Mouse (Mus musculus): ENCODE measurements around the gene Ndufa6. TPM values are rescaled to one million over a fixed set of nuclear protein-coding genes. Genes with fewer than 3 reads are reported as not detected.
"Not testable (repeated sequence)": the region's sequence is repeated elsewhere in the genome, so short reads cannot be mapped to it uniquely, and the experiment has no call there.

The Ndufa6 gene
- 461 and 466 TPM in 2 replicates for polyA plus RNA-seq (2012; rRNA removed)

DNA sequence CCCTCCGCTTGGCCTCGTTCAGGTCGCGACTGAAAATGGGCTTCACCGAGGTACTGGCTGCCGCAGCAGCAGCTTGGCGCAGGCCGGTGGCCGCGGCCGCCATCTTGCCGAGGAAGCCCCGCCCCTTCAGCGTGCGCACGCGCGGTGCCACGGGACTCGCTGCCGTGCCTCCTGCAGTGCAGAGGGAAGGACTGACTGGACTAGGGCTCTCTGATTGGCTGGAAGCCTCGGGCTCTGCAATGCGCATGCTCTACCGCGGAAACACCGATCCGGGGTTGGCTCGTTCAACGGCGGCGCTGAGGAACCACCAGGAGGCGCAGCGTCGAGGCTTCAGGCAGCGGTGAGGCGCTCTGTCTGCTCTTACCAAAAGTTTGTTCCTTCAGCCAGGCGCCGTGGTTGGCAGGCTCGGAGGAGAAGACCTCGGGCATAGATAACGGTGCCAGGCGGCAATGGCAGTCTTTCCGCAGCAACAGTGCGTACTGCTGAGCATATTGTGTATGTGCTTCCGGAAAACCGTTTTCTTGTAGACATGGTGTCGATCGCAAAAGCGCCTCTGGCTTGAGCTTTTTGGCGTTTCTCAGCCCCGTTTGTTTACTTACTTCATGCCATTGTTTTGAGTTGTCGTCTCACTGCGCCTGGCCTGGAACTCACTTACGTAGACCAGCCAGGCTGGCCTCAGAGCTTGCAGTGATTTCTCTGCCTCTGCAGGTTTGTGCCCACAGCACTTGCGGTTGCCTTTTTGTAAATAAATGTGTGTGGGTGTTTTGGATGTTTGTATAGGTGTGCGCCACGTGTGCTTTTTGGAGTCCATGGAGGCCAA, at the start of gene Ndufa6:
Gene Ndufa6, minus strand, starts transcription at position 197 of the 820 bp plus-strand sequence.
- Histone ChIP-seq H3K27ac (ENCODE audit: insufficient read depth, low read length) (peak within 1 kb of the TSS; percentile 66), H3K4me1 (ENCODE audit: control insufficient read depth, insufficient read depth, low read length) (no peaks in the 10 kb centered on the region), H3K4me3 (ENCODE audit: insufficient read depth, low read length) (peak within 1 kb of the TSS; percentile 58)
- TF ChIP-seq POLR2A (IDR thresholded peaks at IDR 0.05; ENCODE audit: extremely low read depth, insufficient read depth, low read length) (peak; percentile 89), CTCF (IDR thresholded peaks at IDR 0.05; ENCODE audit: extremely low read depth, insufficient read depth, low read length) (peak; percentile 83)

DNA sequence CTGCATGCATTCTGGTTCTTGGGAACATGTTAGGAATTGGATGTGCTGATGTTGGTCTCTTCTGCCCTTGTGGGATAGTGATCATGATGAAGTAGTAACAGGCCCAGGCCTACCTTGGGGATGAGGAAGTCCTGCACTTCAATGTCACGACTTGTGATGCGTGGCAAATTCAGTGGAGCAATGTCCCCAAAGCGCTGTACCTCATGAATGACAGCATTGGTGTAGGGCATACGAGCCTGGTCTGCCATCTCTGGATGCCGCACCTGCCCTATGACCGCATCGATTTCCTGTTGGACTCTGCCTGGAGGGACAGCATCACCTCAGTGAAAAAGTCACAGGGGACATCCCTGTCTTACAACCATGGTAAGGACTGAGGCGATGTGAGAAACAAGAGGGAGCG, 49.5 kb upstream of the Ndufa6 start:
- Histone ChIP-seq H3K4me3 (ENCODE audit: insufficient read depth, low read length) (no peak overlapping the region), H3K27ac (ENCODE audit: insufficient read depth, low read length) (no peak overlapping the region), H3K4me1 (ENCODE audit: control insufficient read depth, insufficient read depth, low read length) (no peaks in the 10 kb centered on the region)
- no peak for TF ChIP-seq CTCF (IDR thresholded peaks at IDR 0.05; ENCODE audit: extremely low read depth, insufficient read depth, low read length)
- TF ChIP-seq POLR2A (IDR thresholded peaks at IDR 0.05; ENCODE audit: extremely low read depth, insufficient read depth, low read length): no peak

DNA sequence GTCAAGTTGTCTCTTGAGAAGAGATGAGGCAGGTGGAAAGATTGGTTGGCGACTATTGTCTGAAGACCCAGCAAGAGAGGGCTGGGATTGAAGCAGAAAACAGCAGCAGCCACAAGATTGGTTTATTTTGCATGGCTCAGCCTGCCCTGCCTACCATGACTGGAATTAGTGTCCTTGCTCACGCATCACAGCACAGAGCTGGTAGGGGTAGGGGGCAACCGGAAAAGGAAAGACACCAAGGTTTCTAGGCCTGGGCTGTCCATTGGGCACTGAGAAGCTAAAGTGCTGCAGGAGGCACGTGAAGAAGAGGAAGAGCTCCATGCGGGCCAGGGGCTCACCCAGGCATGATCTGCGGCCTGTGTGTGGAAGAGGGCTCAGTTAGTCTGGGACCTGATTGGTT, 48.6 kb upstream of the Ndufa6 start:
- H3K27ac ChIP-seq (ENCODE audit: insufficient read depth, low read length): no peak overlapping the region
- TF ChIP-seq CTCF (IDR thresholded peaks at IDR 0.05; ENCODE audit: extremely low read depth, insufficient read depth, low read length) (no peak), POLR2A (IDR thresholded peaks at IDR 0.05; ENCODE audit: extremely low read depth, insufficient read depth, low read length) (no peak)
- no peaks in the 10 kb centered on the region for H3K4me1 ChIP-seq (ENCODE audit: control insufficient read depth, insufficient read depth, low read length)
- H3K4me3 ChIP-seq (ENCODE audit: insufficient read depth, low read length): no peak overlapping the region

DNA sequence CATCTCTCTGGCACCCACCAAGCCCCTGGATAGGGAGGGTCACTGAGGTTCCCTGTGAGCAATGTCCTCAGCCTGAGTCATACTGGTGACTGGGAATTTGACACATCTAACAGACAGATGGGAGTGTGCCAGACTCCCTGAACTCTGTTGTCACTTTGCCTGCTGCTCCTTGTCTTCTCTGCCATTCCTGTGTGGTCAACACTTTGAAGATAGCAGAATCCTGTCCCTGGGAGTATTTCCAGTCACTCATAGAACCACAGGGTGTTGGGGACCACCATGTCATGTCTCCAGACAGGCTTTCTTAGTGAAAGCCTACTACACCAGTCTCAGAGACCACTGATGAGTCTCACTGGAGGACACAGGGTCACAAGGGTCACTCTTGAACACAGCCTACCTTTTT, 48.0 kb upstream of the Ndufa6 start:
- H3K4me3 ChIP-seq (ENCODE audit: insufficient read depth, low read length): no peak overlapping the region
- H3K4me1 ChIP-seq (ENCODE audit: control insufficient read depth, insufficient read depth, low read length): no peaks in the 10 kb centered on the region
- TF ChIP-seq CTCF (IDR thresholded peaks at IDR 0.05; ENCODE audit: extremely low read depth, insufficient read depth, low read length) (no peak), POLR2A (IDR thresholded peaks at IDR 0.05; ENCODE audit: extremely low read depth, insufficient read depth, low read length) (no peak)
- no peak overlapping the region for H3K27ac ChIP-seq (ENCODE audit: insufficient read depth, low read length)

DNA sequence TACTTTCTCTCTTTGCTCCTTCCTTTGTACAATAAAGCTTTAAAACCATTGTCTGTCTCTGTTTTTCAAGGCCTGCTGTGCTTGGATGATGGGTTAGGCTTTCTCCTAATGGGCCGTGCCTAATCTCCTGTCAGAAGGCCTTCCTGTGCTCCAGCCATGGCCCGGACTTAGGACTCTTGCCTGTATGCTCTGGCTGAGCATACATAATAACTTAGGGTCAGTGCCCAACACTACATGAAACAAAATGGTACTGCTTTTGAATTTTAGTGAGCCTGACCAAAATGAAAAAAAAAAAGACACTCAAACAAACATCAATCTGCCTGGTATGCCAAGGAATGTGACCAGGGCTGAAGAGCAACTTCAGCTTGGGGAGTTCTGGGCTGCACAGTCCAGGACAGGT, 47.4 kb upstream of the Ndufa6 start:
- no peak for TF ChIP-seq CTCF (IDR thresholded peaks at IDR 0.05; ENCODE audit: extremely low read depth, insufficient read depth, low read length)
- TF ChIP-seq POLR2A (IDR thresholded peaks at IDR 0.05; ENCODE audit: extremely low read depth, insufficient read depth, low read length): no peak
- H3K27ac ChIP-seq (ENCODE audit: insufficient read depth, low read length): no peak overlapping the region
- H3K4me3 ChIP-seq (ENCODE audit: insufficient read depth, low read length): no peak overlapping the region
- H3K4me1 ChIP-seq (ENCODE audit: control insufficient read depth, insufficient read depth, low read length): no peaks in the 10 kb centered on the region

DNA sequence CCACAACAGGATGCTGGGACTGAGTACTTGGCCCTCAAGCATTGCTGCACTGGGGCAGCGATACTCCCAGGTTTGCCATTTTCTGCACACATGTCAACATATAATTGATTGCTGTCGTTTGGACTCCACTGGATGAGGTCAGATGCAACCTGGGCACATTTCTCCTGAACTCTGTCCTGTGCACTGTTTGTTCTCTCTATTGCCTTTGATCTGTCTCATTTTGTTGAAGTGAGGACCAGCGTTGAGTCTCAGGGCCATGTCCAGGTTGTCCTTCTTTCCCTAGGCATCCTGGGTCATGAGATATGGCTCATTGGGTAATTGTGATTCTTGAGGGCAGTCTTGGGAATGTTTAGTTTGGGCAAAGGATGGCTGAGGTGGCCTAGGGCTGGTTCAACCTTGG, 41.8 kb upstream of the Ndufa6 start:
- H3K27ac ChIP-seq (ENCODE audit: insufficient read depth, low read length); H3K4me1 ChIP-seq (ENCODE audit: control insufficient read depth, insufficient read depth, low read length): not testable (repeated sequence)

DNA sequence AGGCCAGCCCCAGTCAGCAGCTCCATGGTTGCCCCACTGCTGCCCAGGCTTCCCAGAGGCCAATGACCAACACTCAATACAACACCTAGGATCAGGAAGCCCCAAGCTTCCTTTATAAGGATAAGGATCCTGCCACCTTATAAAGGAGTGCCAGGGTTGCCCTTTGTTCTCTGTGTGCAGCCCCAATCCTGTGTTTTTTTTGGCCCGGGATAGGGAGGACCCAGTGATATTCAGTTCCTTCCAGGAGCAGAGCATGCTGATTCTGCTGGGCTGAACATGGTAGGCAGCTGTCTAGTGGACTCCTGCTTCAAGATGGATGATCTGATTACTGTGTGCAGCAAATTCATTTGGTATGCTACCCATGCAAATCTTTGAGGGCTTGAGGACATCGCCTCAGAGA, 39.8 kb upstream of the Ndufa6 start, which contains the start of gene Cyp2d11:
Gene Cyp2d11, minus strand, starts transcription at position 101 of the 400 bp plus-strand sequence.
- H3K4me3 ChIP-seq (ENCODE audit: insufficient read depth, low read length); H3K27ac ChIP-seq (ENCODE audit: insufficient read depth, low read length); H3K4me1 ChIP-seq (ENCODE audit: control insufficient read depth, insufficient read depth, low read length): not testable (repeated sequence)

More for the DNA sequence above, 41.8 kb upstream of the Ndufa6 start:
- not testable (repeated sequence) for H3K4me3 ChIP-seq (ENCODE audit: insufficient read depth, low read length)

DNA sequence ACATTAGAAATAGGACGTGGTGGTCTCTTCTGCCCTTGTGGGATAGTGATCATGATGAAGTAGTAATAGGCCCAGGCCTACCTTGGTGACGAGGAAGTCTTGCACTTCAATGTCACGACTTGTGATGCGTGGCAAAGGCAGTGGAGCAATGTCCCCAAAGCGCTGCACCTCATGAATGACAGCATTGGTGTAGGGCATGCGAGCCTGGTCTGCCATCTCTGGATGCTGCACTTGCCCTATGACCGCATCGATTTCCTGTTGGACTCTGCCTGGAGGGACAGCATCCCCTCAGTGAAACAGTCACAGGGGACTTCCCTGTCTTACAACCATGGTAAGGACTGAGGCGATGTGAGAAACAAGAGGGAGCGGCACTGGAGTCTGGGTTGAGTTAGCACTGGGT, 35.8 kb upstream of the Ndufa6 start:
- H3K4me1 ChIP-seq (ENCODE audit: control insufficient read depth, insufficient read depth, low read length); H3K4me3 ChIP-seq (ENCODE audit: insufficient read depth, low read length); H3K27ac ChIP-seq (ENCODE audit: insufficient read depth, low read length): not testable (repeated sequence)

DNA sequence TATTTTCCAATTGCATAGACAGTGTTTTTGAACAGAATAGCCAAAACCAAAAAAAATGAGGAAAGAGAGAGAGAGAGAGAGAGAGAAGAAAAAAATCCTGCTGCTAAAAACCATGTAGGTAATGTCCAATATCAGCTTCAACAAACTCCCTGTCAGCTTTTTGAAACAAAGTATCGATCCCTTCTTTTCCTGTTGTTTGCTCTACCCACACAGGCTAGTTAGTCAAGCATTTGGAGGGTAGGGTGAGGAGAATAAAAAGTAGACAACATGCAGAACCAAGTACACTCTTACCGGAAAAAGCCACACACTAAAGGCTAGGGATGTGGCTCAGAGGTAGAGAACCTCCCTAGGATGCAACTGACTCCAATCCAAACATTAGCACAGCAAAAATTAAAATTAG, 31.6 kb upstream of the Ndufa6 start:
- TF ChIP-seq CTCF (IDR thresholded peaks at IDR 0.05; ENCODE audit: extremely low read depth, insufficient read depth, low read length) (no peak), POLR2A (IDR thresholded peaks at IDR 0.05; ENCODE audit: extremely low read depth, insufficient read depth, low read length) (no peak)
- no peak overlapping the region for H3K4me3 ChIP-seq (ENCODE audit: insufficient read depth, low read length)

DNA sequence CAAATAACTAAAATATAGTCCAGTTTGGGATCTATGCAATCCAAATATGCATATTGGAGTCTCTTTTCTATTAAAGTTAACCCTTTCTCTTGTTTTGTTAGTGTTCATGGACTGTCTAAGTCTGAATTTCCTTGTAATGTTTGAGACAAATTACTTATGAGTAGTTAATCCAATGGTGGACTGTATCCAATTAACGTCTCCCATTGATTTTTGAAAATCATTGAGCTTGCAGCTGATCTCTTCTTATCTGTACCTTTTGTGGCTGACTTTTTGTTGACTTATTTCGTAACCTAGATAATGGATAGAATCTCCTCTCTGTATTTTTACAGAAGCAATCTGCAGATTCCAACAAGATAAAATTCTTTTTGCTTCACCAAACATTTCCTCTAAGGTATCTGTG, 28.3 kb upstream of the Ndufa6 start:
- no peak overlapping the region for H3K27ac ChIP-seq (ENCODE audit: insufficient read depth, low read length)
- H3K4me3 ChIP-seq (ENCODE audit: insufficient read depth, low read length): no peak overlapping the region
- no peak for TF ChIP-seq POLR2A (IDR thresholded peaks at IDR 0.05; ENCODE audit: extremely low read depth, insufficient read depth, low read length)
- TF ChIP-seq CTCF (IDR thresholded peaks at IDR 0.05; ENCODE audit: extremely low read depth, insufficient read depth, low read length): no peak
- H3K4me1 ChIP-seq (ENCODE audit: control insufficient read depth, insufficient read depth, low read length): no peaks in the 10 kb centered on the region

More for the DNA sequence above, 31.6 kb upstream of the Ndufa6 start:
- Histone ChIP-seq H3K27ac (ENCODE audit: insufficient read depth, low read length) (no peak overlapping the region), H3K4me1 (ENCODE audit: control insufficient read depth, insufficient read depth, low read length) (no peaks in the 10 kb centered on the region)

All from cortical plate, adult 2 months (tissue).